Mouse (Mus musculus) limb, embryonic 11.5 days (tissue): ENCODE measurements around the gene Aknad1. TPM values are rescaled to one million over a fixed set of nuclear protein-coding genes. Genes with fewer than 3 reads are reported as not detected.

Source experiments
- ATAC-seq: fragments of 200-750 bp; cut with Nextera tagmentation; 2 replicates; pipeline ENCODE4 v1.8.0; 2017; ENCODE audit warnings: low read depth; ENCODE audit not compliant: insufficient number of reproducible peaks, low FRiP score, low TSS enrichment
- DNase-seq: peaks from one replicate; pipeline ENCODE4 v3.0.0-alpha.2; 2015; ENCODE audit warnings: low spot score
- H3K27ac ChIP-seq: fragments of 300-500 bp; sonication (generic); replicated peaks from 2 replicates; pipeline ENCODE4 v1.5.1; 2014; ENCODE audit warnings: low read depth, mild to moderate bottlenecking, low read length
- H3K27me3 ChIP-seq: fragments of 300-500 bp; sonication (generic); 2 replicates; pipeline ENCODE4 v1.6.1; 2014; ENCODE audit warnings: mild to moderate bottlenecking, low read length, mixed read lengths; ENCODE audit not compliant: control insufficient read depth, insufficient read depth
- H3K36me3 ChIP-seq: fragments of 300-500 bp; sonication (generic); 2 replicates; pipeline ENCODE4 v1.6.1; 2014; ENCODE audit warnings: mild to moderate bottlenecking, low read length, moderate library complexity, mixed read lengths; ENCODE audit not compliant: control insufficient read depth, insufficient read depth
- H3K4me1 ChIP-seq: fragments of 300-500 bp; sonication (generic); 2 replicates; pipeline ENCODE4 v1.6.1; 2014; ENCODE audit warnings: low read length, mixed read lengths; ENCODE audit not compliant: control insufficient read depth, insufficient read depth
- H3K4me2 ChIP-seq: fragments of 300-500 bp; sonication (generic); 2 replicates; pipeline ENCODE4 v1.6.1; 2014; ENCODE audit warnings: low read depth, mild to moderate bottlenecking, moderate library complexity; ENCODE audit not compliant: severe bottlenecking
- H3K4me3 ChIP-seq: fragments of 300-500 bp; sonication (generic); 2 replicates; pipeline ENCODE4 v1.5.1; 2014; ENCODE audit warnings: low read depth, low read length
- H3K9ac ChIP-seq: fragments of 300-500 bp; sonication (generic); 2 replicates; pipeline ENCODE4 v1.6.1; 2014; ENCODE audit warnings: mild to moderate bottlenecking, low read length
- H3K9me3 ChIP-seq: fragments of 300-500 bp; sonication (generic); 2 replicates; pipeline ENCODE4 v1.6.1; 2016; ENCODE audit warnings: low read length; ENCODE audit not compliant: control insufficient read depth
- WGBS: fragments of 180-500 bp; shearing (Covaris S2); extraction: QIAGEN DNeasy Blood & Tissue Kit; methylation state at CpG from one replicate; pipeline ENCODE4 v1.1.7; 2014; 5-methylcytosine and 5-hydroxymethylcytosine counted together
- polyA plus RNA-seq: library from polyadenylated mRNA; unstranded; fragments of >200 nt; fragmentation: Nextera tagmentation; extraction: Ambion mirVana; gene quantifications from 2 replicates; pipeline ENCODE4 v1.2.1, GENCODE M21; 2014

The Aknad1 gene
- polyA plus RNA-seq, 1 experiment from 2014 or later, result 0.40 TPM

GRCm38 (mm10) chr3:108713065-108713675, 26.3 kb upstream of the Aknad1 start:
- ATAC-seq (no peak), DNase-seq (no peak)
- Histone ChIP-seq H3K27ac (no peak overlapping the region), H3K4me2 (no peak overlapping the region), H3K27me3 (no peaks in the 10 kb centered on the region), H3K9ac (no peak overlapping the region), H3K36me3 (0 out of 2 replicates have a peak, but pooled peaks cover 4% of the 10 kb centered on the region), H3K4me1 (peaks cover 3% of the 10 kb centered on the region; the same call in 1 of the 2 replicates), H3K4me3 (no peak overlapping the region), H3K9me3 (no peaks in the 10 kb centered on the region)
- 44% methylated on average over 3 of the region's 3 CpGs for WGBS

- H3K36me3 ChIP-seq, result 0 out of 2 replicates have a peak, but pooled peaks cover 2% of the 10 kb centered on the region
- no peak overlapping the region for H3K4me3 ChIP-seq
- ATAC-seq (no peak), DNase-seq (no peak)
- peaks cover 7% of the 10 kb centered on the region for H3K4me1 ChIP-seq
- H3K27me3 ChIP-seq, result no peaks in the 10 kb centered on the region
- no peak overlapping the region for H3K27ac ChIP-seq
- no peak overlapping the region for H3K9ac ChIP-seq
- WGBS, result 90% methylated on average over 4 of the region's 4 CpGs
- no peak overlapping the region for H3K4me2 ChIP-seq
- H3K9me3 ChIP-seq, result no peaks in the 10 kb centered on the region
Measured at GRCm38 (mm10) chr3:108714837-108715236, 24.6 kb upstream of the Aknad1 start.

- Histone ChIP-seq H3K27ac (no peak overlapping the region), H3K27me3 (no peaks in the 10 kb centered on the region), H3K4me2 (no peak overlapping the region), H3K9ac (no peak overlapping the region), H3K4me1 (peaks cover 14% of the 10 kb centered on the region), H3K9me3 (no peaks in the 10 kb centered on the region), H3K36me3 (no peaks in the 10 kb centered on the region), H3K4me3 (no peak overlapping the region)
- no peak for DNase-seq
- WGBS, result 81% methylated on average over 3 of the region's 3 CpGs
- ATAC-seq, result no peak
Measured at GRCm38 (mm10) chr3:108717896-108718502, 21.5 kb upstream of the Aknad1 start.

- Histone ChIP-seq H3K9ac (no peak overlapping the region), H3K4me3 (no peak overlapping the region), H3K9me3 (no peaks in the 10 kb centered on the region), H3K27me3 (no peaks in the 10 kb centered on the region), H3K4me2 (0 out of 2 replicates have a peak overlapping the region, but pooled peaks have one; percentile 4), H3K27ac (no peak overlapping the region), H3K36me3 (no peaks in the 10 kb centered on the region), H3K4me1 (peaks cover 13% of the 10 kb centered on the region)
- 83% methylated on average over 2 of the region's 2 CpGs for WGBS
- ATAC-seq, result no peak
- DNase-seq, result no peak
Measured at GRCm38 (mm10) chr3:108719357-108719756, 20.1 kb upstream of the Aknad1 start.

- Histone ChIP-seq H3K27ac (no peak overlapping the region), H3K36me3 (no peaks in the 10 kb centered on the region), H3K4me3 (no peak overlapping the region), H3K27me3 (no peaks in the 10 kb centered on the region), H3K9ac (no peak overlapping the region), H3K9me3 (no peaks in the 10 kb centered on the region), H3K4me1 (peaks cover 13% of the 10 kb centered on the region), H3K4me2 (no peak overlapping the region)
- ATAC-seq (no peak), DNase-seq (no peak)
- 86% methylated on average over 3 of the region's 3 CpGs for WGBS
Measured at GRCm38 (mm10) chr3:108719761-108720160, 19.7 kb upstream of the Aknad1 start.

GRCm38 (mm10) chr3:108721076-108721991, 18.1 kb upstream of the Aknad1 start:
- no peaks in the 10 kb centered on the region for H3K27me3 ChIP-seq
- peak overlapping the region; percentile 80 for H3K4me2 ChIP-seq
- peak overlapping the region; percentile 93 for H3K27ac ChIP-seq
- 1% methylated on average over 43 of the region's 44 CpGs for WGBS
- H3K4me3 ChIP-seq, result peak overlapping the region; percentile 86
- H3K9me3 ChIP-seq, result no peaks in the 10 kb centered on the region
- peak; percentile 78 for DNase-seq
- H3K9ac ChIP-seq, result peak overlapping the region; percentile 87
- peaks cover 13% of the 10 kb centered on the region for H3K4me1 ChIP-seq
- no peaks in the 10 kb centered on the region for H3K36me3 ChIP-seq
- no peak for ATAC-seq

GRCm38 (mm10) chr3:108722036-108722872, 17.2 kb upstream of the Aknad1 start, which contains the start of gene Gpsm2:
Gene Gpsm2 (minus strand): TSS chr3:108722309.
- no peaks in the 10 kb centered on the region for H3K36me3 ChIP-seq
- H3K4me3 ChIP-seq, result peak within 1 kb of the TSS; percentile 86
- peak; percentile 99 for DNase-seq
- ATAC-seq, result peak; percentile 97
- WGBS, result 4% methylated on average over 51 of the region's 53 CpGs
- H3K4me1 ChIP-seq, result peaks cover 13% of the 10 kb centered on the region
- peak within 1 kb of the TSS; percentile 93 for H3K27ac ChIP-seq
- H3K4me2 ChIP-seq, result peak within 1 kb of the TSS; percentile 80
- no peaks in the 10 kb centered on the region for H3K9me3 ChIP-seq
- peak within 1 kb of the TSS; percentile 87 for H3K9ac ChIP-seq
- H3K27me3 ChIP-seq, result no peaks in the 10 kb centered on the region
